Mouse (Mus musculus): ENCODE data around the gene Lhfp. TPM values are rescaled to one million over a fixed set of nuclear protein-coding genes. Genes with fewer than 3 reads are reported as not detected.
"Not testable (repeated sequence)": the region's sequence is repeated elsewhere in the genome, so short reads cannot be mapped to it uniquely, and the experiment has no call there.

The Lhfp gene
- polyA plus RNA-seq, 1 experiment from 2014 or later = 20.6 TPM

GRCm38 (mm10) chr3:53282005-53282404 lies 240.7 kb downstream of the Lhfp start:
- not testable (repeated sequence) for DNase-seq (ENCODE audit: low spot score)
- 85% methylated on average over 3 of the region's 3 CpGs for WGBS

DNA sequence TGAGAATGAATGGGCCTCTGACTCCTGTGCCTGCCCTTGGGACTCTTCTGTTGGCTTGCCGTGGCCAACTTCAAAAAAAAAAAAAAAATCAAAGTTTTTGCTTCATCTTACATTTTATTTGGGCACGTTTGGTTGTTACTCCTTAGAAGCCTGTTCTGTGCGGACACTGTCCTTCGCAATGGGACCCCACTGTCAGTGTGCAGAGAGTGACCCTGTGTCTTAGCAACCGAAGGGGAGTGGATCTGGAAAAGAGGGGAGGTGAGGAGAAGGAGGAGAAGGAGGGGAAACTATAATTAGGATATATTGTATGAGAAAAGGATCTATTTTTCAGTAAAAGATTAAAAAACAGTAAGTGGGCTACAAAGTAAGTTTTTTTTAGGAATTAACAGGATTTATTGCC lies 242.7 kb downstream of the Lhfp start:
- no peaks in the 10 kb centered on the region for H3K27me3 ChIP-seq (replicated peaks; ENCODE audit: low read depth, poor library complexity, severe bottlenecking)
- no peaks in the 10 kb centered on the region for H3K9me3 ChIP-seq
- DNase-seq (ENCODE audit: low spot score) = no peak
- peaks cover 6% of the 10 kb centered on the region; the same call in 1 of the 2 replicates for H3K4me1 ChIP-seq
- no peak overlapping the region for H3K27ac ChIP-seq (replicated peaks)
- 93% methylated on average over 5 of the region's 5 CpGs for WGBS
- no peaks in the 10 kb centered on the region for H3K36me3 ChIP-seq (replicated peaks)
- H3K4me3 ChIP-seq = no peak overlapping the region

More at GRCm38 (mm10) chr3:53282005-53282404, 240.7 kb downstream of the Lhfp start:
- H3K27me3 ChIP-seq (replicated peaks; ENCODE audit: low read depth, poor library complexity, severe bottlenecking); H3K36me3 ChIP-seq (replicated peaks); H3K27ac ChIP-seq (replicated peaks); H3K4me3 ChIP-seq; H3K9me3 ChIP-seq; H3K4me1 ChIP-seq: not testable (repeated sequence)

DNA sequence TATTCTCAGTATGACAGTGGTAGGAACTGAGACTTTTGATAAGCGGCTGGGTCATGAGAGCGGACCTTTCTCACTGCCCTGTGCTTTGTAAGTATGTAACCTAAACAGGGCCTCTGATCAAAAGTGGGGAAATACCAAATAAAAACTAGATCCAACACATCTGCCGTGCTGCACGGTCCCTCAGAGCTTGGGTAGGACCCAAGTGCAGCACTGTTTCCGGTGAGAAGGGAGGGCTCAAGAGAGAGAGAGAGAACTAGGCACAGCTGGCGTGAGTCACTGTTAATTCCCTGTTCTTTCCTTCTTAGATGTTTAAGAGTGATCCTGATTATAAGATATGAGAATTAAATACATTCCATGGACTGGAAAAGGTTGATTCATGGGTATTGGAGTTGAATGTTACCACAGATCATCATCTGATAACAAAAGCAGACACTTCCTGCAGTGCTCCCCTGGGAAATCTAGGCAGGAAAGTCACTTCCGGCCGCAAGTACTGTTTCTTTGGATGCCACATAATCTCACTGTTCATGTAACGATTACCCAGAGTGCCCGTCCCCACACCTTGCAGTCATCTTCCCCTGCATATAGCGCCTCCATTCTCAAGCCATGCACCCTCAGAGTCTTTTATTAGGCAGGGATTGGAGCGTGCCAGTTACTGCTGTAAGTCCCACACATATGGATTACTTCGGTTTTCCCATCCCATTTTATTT lies 243.3 kb downstream of the Lhfp start:
- Histone ChIP-seq H3K4me3 (no peak overlapping the region), H3K36me3 (replicated peaks) (no peaks in the 10 kb centered on the region), H3K4me1 (peaks cover 6% of the 10 kb centered on the region; the same call in 1 of the 2 replicates), H3K9me3 (no peaks in the 10 kb centered on the region), H3K27ac (replicated peaks) (no peak overlapping the region), H3K27me3 (replicated peaks; ENCODE audit: low read depth, poor library complexity, severe bottlenecking) (no peaks in the 10 kb centered on the region)
- 79% methylated on average over 13 of the region's 13 CpGs for WGBS
- DNase-seq (ENCODE audit: low spot score) = peak; percentile 14

DNA sequence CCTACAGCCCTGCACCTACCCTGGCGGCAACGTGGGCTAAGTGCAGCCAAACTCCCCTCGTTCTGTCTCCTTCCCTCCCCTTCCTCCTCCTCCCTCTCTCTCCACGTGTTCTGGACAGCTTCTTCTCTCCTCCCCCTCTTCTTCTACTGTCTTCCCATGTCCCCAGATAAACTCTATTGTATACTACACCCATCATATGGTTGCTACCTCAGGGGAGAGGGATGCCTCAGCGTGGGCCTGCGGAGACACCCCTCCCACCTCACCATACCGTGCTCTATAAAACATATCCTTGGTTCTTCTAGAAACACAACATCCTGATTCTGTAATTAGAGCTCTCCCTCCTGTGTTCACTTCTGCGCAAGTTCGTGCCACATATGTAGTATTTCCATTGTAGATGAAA lies 247.3 kb downstream of the Lhfp start:
- H3K27ac ChIP-seq (replicated peaks) = no peak overlapping the region
- WGBS = 62% methylated on average over 9 of the region's 9 CpGs
- no peaks in the 10 kb centered on the region for H3K36me3 ChIP-seq (replicated peaks)
- H3K9me3 ChIP-seq = no peaks in the 10 kb centered on the region
- DNase-seq (ENCODE audit: low spot score) = no peak
- H3K27me3 ChIP-seq (replicated peaks; ENCODE audit: low read depth, poor library complexity, severe bottlenecking) = no peaks in the 10 kb centered on the region
- no peak overlapping the region for H3K4me3 ChIP-seq
- H3K4me1 ChIP-seq = peaks cover 6% of the 10 kb centered on the region; the same call in 1 of the 2 replicates

GRCm38 (mm10) chr3:53289589-53290219 lies 248.4 kb downstream of the Lhfp start:
- WGBS = 90% methylated on average over 14 of the region's 14 CpGs
- Histone ChIP-seq H3K36me3 (replicated peaks) (no peaks in the 10 kb centered on the region), H3K9me3 (no peaks in the 10 kb centered on the region), H3K27me3 (replicated peaks; ENCODE audit: low read depth, poor library complexity, severe bottlenecking) (no peaks in the 10 kb centered on the region), H3K27ac (replicated peaks) (no peak overlapping the region), H3K4me3 (no peak overlapping the region), H3K4me1 (peaks cover 3% of the 10 kb centered on the region; the same call in 1 of the 2 replicates)
- no peak for DNase-seq (ENCODE audit: low spot score)

- Histone ChIP-seq H3K4me3 (no peak overlapping the region), H3K27me3 (replicated peaks; ENCODE audit: low read depth, poor library complexity, severe bottlenecking) (no peaks in the 10 kb centered on the region), H3K4me1 (peaks cover 3% of the 10 kb centered on the region; the same call in 1 of the 2 replicates), H3K9me3 (no peaks in the 10 kb centered on the region), H3K27ac (replicated peaks) (no peak overlapping the region), H3K36me3 (replicated peaks) (no peaks in the 10 kb centered on the region)
- DNase-seq (ENCODE audit: low spot score) = no peak
- 93% methylated on average over 3 of the region's 3 CpGs for WGBS
Observed at GRCm38 (mm10) chr3:53291185-53291584, 249.9 kb downstream of the Lhfp start.

DNA sequence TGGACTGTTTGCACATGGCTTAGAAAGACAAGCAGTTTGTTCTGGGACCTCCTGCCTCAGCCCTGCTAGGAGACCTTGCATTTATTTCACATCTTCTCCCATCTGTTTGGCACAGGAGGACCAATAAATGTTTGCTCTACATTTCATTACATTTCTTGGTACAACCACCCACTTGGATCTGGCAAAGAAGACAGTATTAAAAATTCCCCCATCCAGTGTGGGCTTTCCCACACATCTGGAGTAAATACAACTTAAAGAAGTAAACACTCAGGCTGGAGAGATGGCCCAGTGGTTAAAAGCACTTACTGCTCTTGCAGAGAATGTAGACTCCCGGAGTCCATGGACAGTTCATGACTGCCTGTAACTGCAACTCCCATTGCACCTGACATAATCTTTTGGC lies 250.6 kb downstream of the Lhfp start:
- Histone ChIP-seq H3K4me1 (peaks cover 3% of the 10 kb centered on the region; the same call in 1 of the 2 replicates), H3K27me3 (replicated peaks; ENCODE audit: low read depth, poor library complexity, severe bottlenecking) (no peaks in the 10 kb centered on the region), H3K4me3 (no peak overlapping the region), H3K27ac (replicated peaks) (no peak overlapping the region), H3K9me3 (no peaks in the 10 kb centered on the region), H3K36me3 (replicated peaks) (no peaks in the 10 kb centered on the region)
- 85% methylated on average over 1 of the region's 1 CpGs for WGBS
- no peak for DNase-seq (ENCODE audit: low spot score)

DNA sequence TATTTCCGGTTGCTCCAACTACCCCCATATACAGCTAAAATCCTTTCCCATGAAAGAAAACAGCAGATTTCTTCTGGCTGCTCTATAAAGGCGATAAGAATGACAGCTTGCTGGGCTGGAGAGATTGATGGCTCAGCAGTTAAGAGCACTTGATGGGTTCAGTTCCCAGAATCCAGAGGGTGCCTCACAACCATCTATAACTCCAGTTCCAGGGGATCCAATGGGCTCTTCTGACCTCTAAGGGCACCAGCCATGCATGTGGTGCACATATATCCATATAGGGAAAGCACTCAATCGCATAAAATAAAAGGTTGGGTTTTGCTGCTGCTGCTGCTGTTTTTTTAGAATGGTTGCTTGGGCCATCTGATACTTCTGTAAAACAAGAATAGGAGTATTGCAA lies 251.1 kb downstream of the Lhfp start:
- no peaks in the 10 kb centered on the region for H3K36me3 ChIP-seq (replicated peaks)
- H3K27me3 ChIP-seq (replicated peaks; ENCODE audit: low read depth, poor library complexity, severe bottlenecking) = no peaks in the 10 kb centered on the region
- H3K4me3 ChIP-seq = no peak overlapping the region
- 83% methylated on average over 3 of the region's 3 CpGs for WGBS
- DNase-seq (ENCODE audit: low spot score) = no peak
- no peak overlapping the region for H3K27ac ChIP-seq (replicated peaks)
- H3K4me1 ChIP-seq = peaks cover 3% of the 10 kb centered on the region; the same call in 1 of the 2 replicates
- no peaks in the 10 kb centered on the region for H3K9me3 ChIP-seq

GRCm38 (mm10) chr3:53292979-53293378 lies 251.7 kb downstream of the Lhfp start:
- no peak overlapping the region for H3K4me3 ChIP-seq
- no peaks in the 10 kb centered on the region for H3K27me3 ChIP-seq (replicated peaks; ENCODE audit: low read depth, poor library complexity, severe bottlenecking)
- 88% methylated on average over 4 of the region's 4 CpGs for WGBS
- no peak overlapping the region for H3K27ac ChIP-seq (replicated peaks)
- DNase-seq (ENCODE audit: low spot score) = no peak
- H3K36me3 ChIP-seq (replicated peaks) = no peaks in the 10 kb centered on the region
- peaks cover 3% of the 10 kb centered on the region; the same call in 1 of the 2 replicates for H3K4me1 ChIP-seq
- H3K9me3 ChIP-seq = no peaks in the 10 kb centered on the region

DNA sequence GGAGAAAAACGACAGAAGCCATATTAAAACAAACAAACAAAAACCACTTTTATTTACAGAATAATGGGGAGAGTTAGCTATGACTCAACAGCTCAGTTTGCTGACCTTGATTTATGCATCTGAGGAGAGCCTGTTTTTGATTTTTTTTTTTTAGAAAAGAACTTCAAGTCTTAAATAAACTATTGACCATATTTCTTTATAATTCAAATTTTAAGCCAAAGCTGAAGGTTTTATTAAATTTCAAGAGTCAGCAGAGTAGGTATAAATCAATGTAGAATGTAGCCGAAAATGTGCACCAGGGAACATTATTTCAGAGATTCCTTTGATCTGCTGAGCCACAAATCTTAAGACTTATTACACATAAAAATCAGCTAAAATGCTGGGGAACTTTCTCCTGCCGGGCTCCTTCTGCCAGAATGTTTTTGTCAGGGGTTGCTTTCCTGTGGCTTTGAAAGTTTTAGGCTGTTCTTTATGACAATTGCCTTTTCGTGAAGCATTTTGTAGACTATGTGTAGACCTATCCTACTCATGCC lies 252.6 kb downstream of the Lhfp start:
- Histone ChIP-seq H3K4me1 (peaks cover 3% of the 10 kb centered on the region; the same call in 1 of the 2 replicates), H3K27ac (replicated peaks) (no peak overlapping the region), H3K36me3 (replicated peaks) (no peaks in the 10 kb centered on the region), H3K27me3 (replicated peaks; ENCODE audit: low read depth, poor library complexity, severe bottlenecking) (no peaks in the 10 kb centered on the region), H3K4me3 (no peak overlapping the region), H3K9me3 (no peaks in the 10 kb centered on the region)
- WGBS = 85% methylated on average over 4 of the region's 4 CpGs
- no peak for DNase-seq (ENCODE audit: low spot score)

GRCm38 (mm10) chr3:53294855-53295254 lies 253.5 kb downstream of the Lhfp start:
- Histone ChIP-seq H3K4me3 (no peak overlapping the region), H3K9me3 (no peaks in the 10 kb centered on the region), H3K27me3 (replicated peaks; ENCODE audit: low read depth, poor library complexity, severe bottlenecking) (no peaks in the 10 kb centered on the region), H3K27ac (replicated peaks) (no peak overlapping the region), H3K36me3 (replicated peaks) (no peaks in the 10 kb centered on the region), H3K4me1 (peaks cover 3% of the 10 kb centered on the region; the same call in 1 of the 2 replicates)
- DNase-seq (ENCODE audit: low spot score) = no peak
- WGBS = 45% methylated on average over 6 of the region's 6 CpGs

DNA sequence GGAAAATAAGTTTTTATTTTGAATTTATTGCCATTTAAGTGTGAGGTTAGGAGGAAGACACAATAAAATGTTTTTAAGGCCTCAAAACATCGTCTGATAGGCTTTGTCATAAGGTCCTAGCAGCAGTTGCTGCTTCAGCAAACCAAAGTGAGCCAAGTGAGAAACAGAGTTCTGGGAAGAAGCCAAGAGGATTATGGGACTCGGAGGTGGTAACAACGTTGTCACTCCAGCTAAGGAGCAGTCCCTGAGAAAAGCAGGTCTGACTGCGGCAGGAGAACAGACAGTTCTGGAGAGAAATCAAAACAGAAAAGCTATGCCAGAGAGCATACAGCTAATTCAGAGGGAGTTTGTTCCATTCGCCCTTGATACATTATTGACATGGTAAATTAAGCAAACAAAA lies 260.5 kb downstream of the Lhfp start:
- no peak overlapping the region for H3K4me3 ChIP-seq
- no peaks in the 10 kb centered on the region for H3K36me3 ChIP-seq (replicated peaks)
- no peaks in the 10 kb centered on the region for H3K27me3 ChIP-seq (replicated peaks; ENCODE audit: low read depth, poor library complexity, severe bottlenecking)
- H3K9me3 ChIP-seq = peaks cover 9% of the 10 kb centered on the region; the same call in 1 of the 2 replicates
- H3K27ac ChIP-seq (replicated peaks) = no peak overlapping the region
- H3K4me1 ChIP-seq = no peaks in the 10 kb centered on the region
- 76% methylated on average over 5 of the region's 5 CpGs for WGBS
- DNase-seq (ENCODE audit: low spot score) = no peak

All from embryonic facial prominence, embryonic 10.5 days (tissue).